Mouse (Mus musculus) intestine, embryonic 16.5 days (tissue): ENCODE measurements around the gene Ncdn. TPM values are rescaled to one million over a fixed set of nuclear protein-coding genes. Genes with fewer than 3 reads are reported as not detected.
A peak's percentile ranks its signal among the peaks of the same experiment; 100 is the strongest.

ENCODE experiments used
- ATAC-seq: fragments of 200-750 bp; cut with Nextera tagmentation; 2 replicates; pipeline ENCODE4 v1.8.0; 2017; ENCODE audit warnings: moderate TSS enrichment, moderate library complexity
- H3K27ac ChIP-seq: fragments of 300-500 bp; sonication (generic); 2 replicates; pipeline ENCODE4 v1.5.1; 2014; ENCODE audit warnings: mild to moderate bottlenecking, low read length
- H3K27me3 ChIP-seq: fragments of 300-500 bp; sonication (generic); replicated peaks from 2 replicates; pipeline ENCODE4 v1.6.1; 2014; ENCODE audit warnings: low read length, control low read depth, mixed read lengths; ENCODE audit not compliant: control insufficient read depth, insufficient read depth
- H3K36me3 ChIP-seq: fragments of 300-500 bp; sonication (generic); 2 replicates; pipeline ENCODE4 v1.6.1; 2014; ENCODE audit warnings: low read length, control low read depth; ENCODE audit not compliant: control insufficient read depth, insufficient read depth
- H3K4me1 ChIP-seq: fragments of 300-500 bp; sonication (generic); 2 replicates; pipeline ENCODE4 v1.6.1; 2014; ENCODE audit warnings: low read length, control low read depth, mixed read lengths; ENCODE audit not compliant: control insufficient read depth, insufficient read depth
- H3K4me2 ChIP-seq: fragments of 300-500 bp; sonication (generic); 2 replicates; pipeline ENCODE4 v1.6.1; 2014; ENCODE audit warnings: low read depth, low read length, control low read depth
- H3K4me3 ChIP-seq: fragments of 300-500 bp; sonication (generic); 2 replicates; pipeline ENCODE4 v1.5.1; 2014; ENCODE audit warnings: mild to moderate bottlenecking, low read length
- H3K9ac ChIP-seq: fragments of 300-500 bp; sonication (generic); 2 replicates; pipeline ENCODE4 v1.6.1; 2014; ENCODE audit warnings: low read depth, low read length
- H3K9me3 ChIP-seq: fragments of 300-500 bp; sonication (generic); 2 replicates; pipeline ENCODE4 v1.6.1; 2016; ENCODE audit warnings: low read length, control low read depth; ENCODE audit not compliant: control insufficient read depth
- WGBS: fragments of 180-500 bp; shearing (Covaris S2); extraction: QIAGEN DNeasy Blood & Tissue Kit; methylation state at CpG from one replicate; pipeline ENCODE4 v1.1.7; 2014; 5-methylcytosine and 5-hydroxymethylcytosine counted together
- polyA plus RNA-seq: library from polyadenylated mRNA; unstranded; fragments of >200 nt; fragmentation: Nextera tagmentation; extraction: Ambion mirVana; gene quantifications from 2 replicates; pipeline ENCODE4 v1.2.1, GENCODE M21; 2015

Gene Ncdn
- polyA plus RNA-seq, 1 experiment from 2014 or later = 27.4 TPM

DNA sequence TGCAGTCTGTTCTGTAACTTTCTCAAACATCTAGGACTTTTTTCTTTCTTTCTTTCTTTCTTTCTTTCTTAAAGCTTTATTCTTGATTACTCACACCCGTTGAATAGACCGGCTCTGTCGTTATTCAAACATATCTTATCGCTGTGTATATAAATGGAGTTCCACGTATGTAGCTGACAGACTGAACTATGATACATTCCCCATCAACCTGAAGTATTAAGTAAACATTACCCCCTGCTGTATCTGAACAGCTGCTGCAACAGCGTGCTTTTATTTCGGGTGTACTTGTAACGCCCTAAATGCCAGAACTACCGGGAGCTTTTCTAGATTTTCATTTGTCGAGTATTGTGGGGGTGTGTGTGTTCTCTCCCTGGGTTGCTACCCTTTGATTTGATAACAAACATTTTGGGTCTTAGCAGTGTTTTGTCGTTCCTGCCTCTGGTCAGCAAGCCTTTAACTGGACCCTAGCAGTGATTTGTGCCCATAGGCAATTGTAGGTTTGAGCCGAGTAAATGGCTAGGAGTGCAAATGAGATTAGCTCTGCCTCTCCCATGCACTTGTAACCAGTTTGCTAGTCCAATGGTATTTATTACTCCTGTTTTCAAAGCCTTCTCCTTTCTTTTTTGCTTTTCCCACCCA lies 1.6 kb upstream of the Ncdn start:
- H3K4me3 ChIP-seq = peak overlapping the region; percentile 96
- H3K4me1 ChIP-seq = peaks cover 22% of the 10 kb centered on the region
- peak overlapping the region; percentile 61 for H3K4me2 ChIP-seq
- ATAC-seq = peak; percentile 34
- H3K36me3 ChIP-seq = no peaks in the 10 kb centered on the region
- peak overlapping the region; percentile 97 for H3K27ac ChIP-seq
- no peak overlapping the region; the same call in 1 of the 2 replicates for H3K9ac ChIP-seq
- 29% methylated on average over 12 of the region's 12 CpGs for WGBS
- H3K27me3 ChIP-seq = no peaks in the 10 kb centered on the region
- H3K9me3 ChIP-seq = no peaks in the 10 kb centered on the region

DNA sequence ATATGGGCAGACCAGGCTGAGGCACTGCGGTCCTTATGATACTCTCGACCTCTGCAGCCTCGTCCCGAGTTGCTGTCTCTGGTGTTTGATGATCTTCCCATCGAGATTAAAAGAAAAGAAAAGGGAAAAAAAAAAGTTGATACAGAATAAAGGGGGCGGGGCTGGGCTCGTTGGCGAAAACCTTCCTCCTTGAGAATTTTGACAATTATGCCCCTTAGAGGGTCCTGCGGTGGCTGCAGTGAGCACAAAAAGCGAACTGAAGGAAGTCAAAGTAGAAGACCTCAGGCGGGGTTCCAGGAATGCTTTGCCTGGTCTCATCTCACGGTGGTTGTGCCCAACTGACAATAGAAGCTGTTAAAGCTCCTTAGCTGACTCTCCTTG lies 983 bp upstream of the Ncdn start:
- H3K4me1 ChIP-seq = peaks cover 28% of the 10 kb centered on the region
- H3K9ac ChIP-seq = peak overlapping the region; percentile 94
- peak overlapping the region; percentile 96 for H3K4me3 ChIP-seq
- H3K27ac ChIP-seq = peak overlapping the region; percentile 97
- no peaks in the 10 kb centered on the region for H3K9me3 ChIP-seq
- ATAC-seq = no peak
- WGBS = 2% methylated on average over 12 of the region's 12 CpGs
- no peaks in the 10 kb centered on the region for H3K27me3 ChIP-seq
- 0 out of 2 replicates have a peak, but pooled peaks cover 2% of the 10 kb centered on the region for H3K36me3 ChIP-seq
- H3K4me2 ChIP-seq = peak overlapping the region; percentile 61

DNA sequence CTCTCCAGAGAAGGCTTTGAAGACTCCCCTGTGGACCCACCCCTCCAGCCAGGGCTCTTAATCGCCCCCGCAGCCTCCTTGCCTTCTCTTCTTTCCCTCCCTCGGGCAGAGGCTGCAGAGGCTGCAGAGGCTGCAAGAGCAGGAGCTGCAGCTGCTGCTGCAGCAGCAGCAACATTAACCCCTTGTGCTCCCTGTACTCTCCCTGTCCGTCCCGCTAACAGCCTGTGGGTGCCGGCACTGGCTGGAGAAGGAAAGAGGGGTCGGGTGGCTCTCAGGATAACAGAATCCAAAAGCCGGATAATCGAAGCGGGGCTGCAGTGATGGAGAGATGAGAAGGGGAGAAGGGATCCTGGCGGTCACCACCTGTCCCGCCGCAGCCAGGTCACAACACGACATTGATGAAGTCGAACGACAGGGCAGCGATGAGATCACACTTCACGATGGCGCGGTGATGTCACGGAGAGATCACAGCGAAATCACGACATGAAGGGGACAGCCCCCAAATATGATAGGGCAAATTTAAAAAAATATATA lies 563 bp downstream of the Ncdn start:
- under 1% methylated on average over 23 of the region's 23 CpGs for WGBS
- no peak for ATAC-seq
- Histone ChIP-seq H3K4me2 (peak overlapping the region; percentile 100), H3K9ac (peak overlapping the region; percentile 94), H3K27ac (peak overlapping the region; percentile 42; the same call in 1 of the 2 replicates), H3K36me3 (peaks cover 6% of the 10 kb centered on the region; the same call in 1 of the 2 replicates), H3K4me1 (peaks cover 32% of the 10 kb centered on the region), H3K27me3 (no peaks in the 10 kb centered on the region), H3K9me3 (no peaks in the 10 kb centered on the region), H3K4me3 (peak overlapping the region; percentile 96)

DNA sequence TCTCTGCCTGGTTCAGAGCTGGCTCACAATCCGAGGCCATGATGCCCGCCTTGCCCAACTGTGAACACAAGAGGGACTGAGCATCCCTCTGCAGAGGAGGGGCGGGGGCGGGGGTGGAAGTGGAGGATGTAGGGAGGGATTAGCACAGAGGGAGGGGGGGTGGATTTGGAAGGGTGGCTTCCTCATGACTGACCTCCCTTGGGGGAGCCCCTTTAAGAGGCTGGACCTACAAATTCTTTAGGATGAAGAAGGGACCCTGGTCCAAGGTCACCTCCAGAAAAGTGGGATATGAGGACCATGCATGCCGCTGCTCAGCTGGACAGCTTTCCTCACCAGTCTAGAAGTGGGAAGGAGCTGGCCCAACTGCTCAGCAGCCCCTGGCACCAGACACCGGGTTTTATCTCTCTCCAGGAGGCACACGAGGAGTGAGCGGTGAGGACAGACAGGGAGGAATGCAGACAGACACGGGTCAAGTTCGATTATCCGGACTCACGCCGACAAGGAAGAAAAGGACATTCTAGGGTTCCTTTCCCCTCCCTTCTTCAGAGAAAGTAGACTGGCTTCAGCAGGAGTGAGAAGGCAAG lies 1.1 kb downstream of the Ncdn start:
- Histone ChIP-seq H3K36me3 (peaks cover 6% of the 10 kb centered on the region; the same call in 1 of the 2 replicates), H3K27ac (no peak overlapping the region), H3K9me3 (no peaks in the 10 kb centered on the region), H3K4me1 (peaks cover 32% of the 10 kb centered on the region), H3K4me2 (peak overlapping the region; percentile 100), H3K4me3 (peak overlapping the region; percentile 96), H3K9ac (peak overlapping the region; percentile 94), H3K27me3 (no peaks in the 10 kb centered on the region)
- WGBS = 6% methylated on average over 13 of the region's 13 CpGs
- no peak for ATAC-seq

DNA sequence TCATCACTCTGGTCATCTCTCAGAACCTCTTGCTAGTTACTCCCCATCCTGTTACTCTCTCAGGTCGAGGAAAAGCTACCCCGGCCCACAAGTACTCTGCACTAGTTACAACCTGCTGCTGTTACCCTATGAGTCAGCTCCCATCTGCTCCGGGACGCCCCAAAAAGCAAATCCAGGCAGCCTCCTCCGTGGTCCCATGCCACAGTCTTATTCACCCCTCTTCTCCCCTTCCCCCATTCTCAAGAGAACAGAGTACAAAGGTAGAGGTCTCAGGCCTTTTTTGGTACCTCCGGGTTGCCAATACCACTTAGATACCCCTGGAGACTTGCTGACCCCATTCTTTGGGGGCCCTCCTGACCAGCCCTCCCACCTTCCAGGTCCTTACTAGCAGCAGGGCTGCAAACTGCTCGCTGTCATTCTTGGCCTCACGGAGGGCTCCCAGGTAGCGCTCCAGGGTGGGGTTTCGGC lies 1.6 kb downstream of the Ncdn start:
- no peaks in the 10 kb centered on the region for H3K27me3 ChIP-seq
- peaks cover 9% of the 10 kb centered on the region; the same call in 1 of the 2 replicates for H3K36me3 ChIP-seq
- H3K9me3 ChIP-seq = no peaks in the 10 kb centered on the region
- peaks cover 29% of the 10 kb centered on the region for H3K4me1 ChIP-seq
- H3K4me2 ChIP-seq = peak overlapping the region; percentile 100
- no peak for ATAC-seq
- no peak overlapping the region for H3K27ac ChIP-seq
- H3K9ac ChIP-seq = peak overlapping the region; percentile 94
- peak overlapping the region; percentile 96 for H3K4me3 ChIP-seq
- WGBS = 56% methylated on average over 10 of the region's 10 CpGs

DNA sequence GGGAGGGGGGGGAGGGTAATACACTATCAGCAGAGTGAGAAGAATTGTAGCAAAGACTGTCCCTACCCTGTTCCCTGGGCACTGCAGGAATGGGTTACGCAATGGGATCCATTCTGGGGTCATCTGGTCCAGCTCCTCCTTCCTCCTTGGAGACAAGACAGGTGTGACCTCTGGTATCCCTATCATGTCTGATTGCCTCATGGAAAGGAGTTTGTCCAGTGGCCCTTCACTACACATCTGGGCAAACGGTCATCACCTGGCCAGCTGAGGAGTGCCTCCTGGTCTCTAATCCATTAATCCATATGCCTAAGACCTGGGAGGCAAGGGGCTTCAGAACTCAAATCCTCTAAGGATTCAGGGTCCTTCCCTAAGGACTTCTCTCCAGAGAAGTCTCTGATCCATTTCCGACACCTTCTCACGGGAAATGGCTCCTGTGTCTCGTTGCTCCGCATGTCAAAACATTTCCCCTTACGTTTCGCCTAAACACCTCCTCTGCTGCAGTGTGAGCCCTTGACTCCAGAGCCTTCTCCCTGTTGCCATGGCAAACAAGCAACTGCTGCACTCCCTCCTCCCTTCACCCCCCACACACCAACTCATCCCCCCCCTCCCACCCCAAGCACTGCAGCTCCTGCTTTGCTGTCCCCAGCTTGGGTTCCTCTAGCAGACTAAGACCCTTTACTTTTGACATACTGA lies 2.2 kb downstream of the Ncdn start:
- no peak for ATAC-seq
- Histone ChIP-seq H3K4me2 (peak overlapping the region; percentile 100; the same call in 1 of the 2 replicates), H3K9ac (0 out of 2 replicates have a peak overlapping the region, but pooled peaks have one; percentile 94), H3K27me3 (no peaks in the 10 kb centered on the region), H3K9me3 (no peaks in the 10 kb centered on the region), H3K4me1 (peaks cover 29% of the 10 kb centered on the region), H3K4me3 (no peak overlapping the region), H3K27ac (no peak overlapping the region), H3K36me3 (peaks cover 11% of the 10 kb centered on the region; the same call in 1 of the 2 replicates)
- WGBS = 63% methylated on average over 8 of the region's 8 CpGs

DNA sequence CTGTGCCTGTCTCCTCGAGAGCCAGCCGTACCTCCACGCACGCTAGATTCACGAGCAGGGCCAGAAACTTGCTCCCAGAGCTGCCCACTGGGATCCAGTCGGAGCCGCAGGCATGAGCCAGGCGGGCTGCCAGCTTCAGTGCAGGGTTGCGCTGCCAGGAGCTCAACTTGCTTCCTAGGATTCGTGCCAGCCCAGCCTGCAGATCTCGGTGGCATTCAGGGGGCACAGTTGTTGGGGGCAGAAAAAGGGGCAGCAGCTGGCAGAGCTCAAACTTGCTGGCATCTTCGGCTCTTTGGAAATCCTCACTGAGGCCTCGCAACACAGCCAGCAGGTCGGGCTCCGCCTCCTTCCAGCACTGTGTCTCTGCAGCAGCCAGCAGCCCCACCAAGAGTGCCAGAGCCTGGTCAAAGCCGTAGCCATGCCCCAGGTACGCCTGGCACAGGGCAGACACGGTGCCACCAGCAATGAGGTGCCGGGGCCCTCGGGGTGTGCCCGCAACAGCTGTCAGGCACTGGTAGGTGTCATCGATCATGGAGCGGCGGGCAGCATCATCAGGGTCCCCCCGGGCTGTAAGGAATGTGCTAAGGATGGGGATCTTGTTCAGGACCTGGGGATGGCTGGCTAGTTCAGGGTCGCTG lies 3.1 kb downstream of the Ncdn start:
- no peak for ATAC-seq
- peaks cover 14% of the 10 kb centered on the region; the same call in 1 of the 2 replicates for H3K36me3 ChIP-seq
- 81% methylated on average over 26 of the region's 26 CpGs for WGBS
- H3K9ac ChIP-seq = peak overlapping the region; percentile 45; the same call in 1 of the 2 replicates
- no peaks in the 10 kb centered on the region for H3K9me3 ChIP-seq
- no peak overlapping the region for H3K4me3 ChIP-seq
- H3K4me1 ChIP-seq = peaks cover 29% of the 10 kb centered on the region
- H3K27ac ChIP-seq = no peak overlapping the region
- H3K4me2 ChIP-seq = no peak overlapping the region
- H3K27me3 ChIP-seq = no peaks in the 10 kb centered on the region

DNA sequence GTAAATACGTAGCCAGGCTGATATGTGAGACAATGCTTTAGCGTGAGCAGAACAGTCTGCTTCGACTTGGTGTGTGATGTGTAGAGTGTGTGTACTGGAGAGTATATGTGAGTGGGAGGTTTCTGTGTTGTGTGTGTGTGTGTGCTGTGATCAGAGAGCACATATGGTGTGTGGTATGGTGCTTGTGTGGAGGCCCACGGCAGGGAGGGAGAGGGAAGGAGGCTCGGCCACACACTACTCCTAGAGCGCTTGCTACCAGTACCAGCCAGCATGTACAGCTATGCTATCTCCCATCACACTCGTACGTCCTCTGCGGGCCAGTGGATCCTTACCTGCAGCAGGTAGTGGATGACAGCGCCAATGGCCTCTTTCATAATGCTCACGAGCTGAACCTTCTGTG lies 3.7 kb downstream of the Ncdn start:
- no peak overlapping the region for H3K27ac ChIP-seq
- peak overlapping the region; percentile 45; the same call in 1 of the 2 replicates for H3K9ac ChIP-seq
- H3K9me3 ChIP-seq = no peaks in the 10 kb centered on the region
- H3K4me2 ChIP-seq = no peak overlapping the region
- no peak overlapping the region for H3K4me3 ChIP-seq
- no peaks in the 10 kb centered on the region for H3K27me3 ChIP-seq
- no peak for ATAC-seq
- H3K4me1 ChIP-seq = peaks cover 29% of the 10 kb centered on the region
- WGBS = 89% methylated on average over 11 of the region's 11 CpGs
- peaks cover 19% of the 10 kb centered on the region for H3K36me3 ChIP-seq

DNA sequence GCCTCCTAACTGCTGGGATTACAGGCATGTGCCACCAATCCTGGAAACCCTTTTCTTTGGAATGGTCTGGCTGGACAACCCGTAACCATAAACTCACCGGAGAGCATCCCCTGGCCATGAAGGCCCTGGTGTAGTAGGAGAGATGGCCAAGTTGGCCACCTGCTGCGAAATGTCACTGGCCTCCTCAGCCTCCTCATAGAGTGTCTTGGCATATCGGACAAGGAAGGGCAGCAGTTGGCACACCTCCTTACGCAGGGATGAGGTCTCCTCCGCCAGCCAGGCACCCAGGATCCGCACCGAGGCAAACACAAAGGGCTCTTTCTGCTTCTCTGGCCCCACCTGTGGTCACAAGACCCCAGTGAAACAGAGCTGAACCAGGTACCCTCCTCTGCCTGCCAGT lies 4.9 kb downstream of the Ncdn start:
- H3K27me3 ChIP-seq = no peaks in the 10 kb centered on the region
- H3K9me3 ChIP-seq = no peaks in the 10 kb centered on the region
- H3K27ac ChIP-seq = no peak overlapping the region
- peaks cover 29% of the 10 kb centered on the region for H3K4me1 ChIP-seq
- H3K36me3 ChIP-seq = peaks cover 21% of the 10 kb centered on the region
- no peak overlapping the region for H3K4me3 ChIP-seq
- H3K9ac ChIP-seq = no peak overlapping the region
- WGBS = 96% methylated on average over 8 of the region's 8 CpGs
- no peak for ATAC-seq
- H3K4me2 ChIP-seq = no peak overlapping the region
